Mouse (Mus musculus) lung, postnatal 0 days (tissue): ENCODE results near the gene Tmed3.

ENCODE experiments used
- CTCF ChIP-seq: IDR thresholded peaks from 2 replicates; pipeline ENCODE4 v1.5.1; 2016; ENCODE audit warnings: antibody characterized with exemption, mild to moderate bottlenecking
- EP300 ChIP-seq: IDR thresholded peaks from 2 replicates; pipeline ENCODE4 v1.6.1; 2016; ENCODE audit warnings: antibody characterized with exemption, mild to moderate bottlenecking, control low read depth

GRCm38 (mm10) chr9:89669878-89670277 lies 35.0 kb downstream of the Tmed3 start:
- TF ChIP-seq CTCF, result no peak
- no peak for TF ChIP-seq EP300
